Mouse (Mus musculus): ENCODE data around the gene Cops3. TPM values are rescaled to one million over a fixed set of nuclear protein-coding genes. Genes with fewer than 3 reads are reported as not detected.
A peak's percentile ranks its signal among the peaks of the same experiment; 100 is the strongest.

Cops3 gene
- polyA plus RNA-seq, 1 experiment from 2014 or later: 149 TPM

GRCm38 (mm10) chr11:59809670-59810474 lies 29.8 kb downstream of the Cops3 start, which contains the start of gene Flcn:
Gene Flcn (minus strand): TSS chr11:59810016.
- Histone ChIP-seq H3K4me1 (peaks cover 35% of the 10 kb centered on the region), H3K36me3 (peaks cover 33% of the 10 kb centered on the region), H3K9me3 (replicated peaks) (no peaks in the 10 kb centered on the region), H3K9ac (peak within 1 kb of the TSS; percentile 86), H3K27me3 (replicated peaks) (no peaks in the 10 kb centered on the region), H3K27ac (peak within 1 kb of the TSS; percentile 94), H3K4me3 (peak within 1 kb of the TSS; percentile 87), H3K4me2 (peak within 1 kb of the TSS; percentile 95)
- WGBS (ENCODE audit: insufficient replicate concordance): under 1% methylated on average over 52 of the region's 52 CpGs
- ATAC-seq: peak; percentile 91

- Histone ChIP-seq H3K4me3 (peak overlapping the region; percentile 87), H3K36me3 (peaks cover 40% of the 10 kb centered on the region)
- ATAC-seq: peak; percentile 57
Measured at GRCm38 (mm10) chr11:59809071-59809669, 30.5 kb downstream of the Cops3 start.

GRCm38 (mm10) chr11:59808170-59808960 lies 31.3 kb downstream of the Cops3 start:
- peak overlapping the region; percentile 94 for H3K27ac ChIP-seq
- peak overlapping the region; percentile 95 for H3K4me2 ChIP-seq
- 64% methylated on average over 14 of the region's 14 CpGs for WGBS (ENCODE audit: insufficient replicate concordance)
- ATAC-seq: no peak
- H3K9me3 ChIP-seq (replicated peaks): no peaks in the 10 kb centered on the region
- peak overlapping the region; percentile 87 for H3K4me3 ChIP-seq
- no peaks in the 10 kb centered on the region for H3K27me3 ChIP-seq (replicated peaks)
- H3K9ac ChIP-seq: peak overlapping the region; percentile 86
- peaks cover 48% of the 10 kb centered on the region for H3K36me3 ChIP-seq
- peaks cover 35% of the 10 kb centered on the region for H3K4me1 ChIP-seq

More at GRCm38 (mm10) chr11:59809071-59809669, 30.5 kb downstream of the Cops3 start:
- H3K9ac ChIP-seq: peak overlapping the region; percentile 86
- H3K27me3 ChIP-seq (replicated peaks): no peaks in the 10 kb centered on the region
- H3K9me3 ChIP-seq (replicated peaks): no peaks in the 10 kb centered on the region
- H3K4me1 ChIP-seq: peaks cover 35% of the 10 kb centered on the region
- H3K4me2 ChIP-seq: peak overlapping the region; percentile 95
- under 1% methylated on average over 15 of the region's 15 CpGs for WGBS (ENCODE audit: insufficient replicate concordance)
- H3K27ac ChIP-seq: peak overlapping the region; percentile 94

- H3K27me3 ChIP-seq (replicated peaks): no peaks in the 10 kb centered on the region
- peaks cover 75% of the 10 kb centered on the region for H3K36me3 ChIP-seq
- H3K4me3 ChIP-seq: no peak overlapping the region
- H3K27ac ChIP-seq: no peak overlapping the region
- H3K9me3 ChIP-seq (replicated peaks): no peaks in the 10 kb centered on the region
- WGBS (ENCODE audit: insufficient replicate concordance): 96% methylated on average over 2 of the region's 2 CpGs
- no peak for ATAC-seq
- H3K4me2 ChIP-seq: no peak overlapping the region
- no peak overlapping the region for H3K9ac ChIP-seq
- H3K4me1 ChIP-seq: peaks cover 25% of the 10 kb centered on the region
Measured at GRCm38 (mm10) chr11:59805656-59806055, 34.0 kb downstream of the Cops3 start.

GRCm38 (mm10) chr11:59805256-59805655 lies 34.4 kb downstream of the Cops3 start:
- 85% methylated on average over 1 of the region's 1 CpGs for WGBS (ENCODE audit: insufficient replicate concordance)
- Histone ChIP-seq H3K36me3 (peaks cover 79% of the 10 kb centered on the region), H3K9ac (no peak overlapping the region), H3K4me3 (no peak overlapping the region), H3K27me3 (replicated peaks) (no peaks in the 10 kb centered on the region), H3K9me3 (replicated peaks) (no peaks in the 10 kb centered on the region), H3K27ac (no peak overlapping the region), H3K4me1 (peaks cover 22% of the 10 kb centered on the region), H3K4me2 (no peak overlapping the region)
- no peak for ATAC-seq

- WGBS (ENCODE audit: insufficient replicate concordance): 86% methylated on average over 22 of the region's 22 CpGs
- H3K27me3 ChIP-seq (replicated peaks): no peaks in the 10 kb centered on the region
- no peak overlapping the region for H3K27ac ChIP-seq
- no peaks in the 10 kb centered on the region for H3K9me3 ChIP-seq (replicated peaks)
- H3K4me2 ChIP-seq: no peak overlapping the region
- H3K4me1 ChIP-seq: peaks cover 22% of the 10 kb centered on the region
- peaks cover 86% of the 10 kb centered on the region for H3K36me3 ChIP-seq
- no peak overlapping the region for H3K4me3 ChIP-seq
- no peak for ATAC-seq
- no peak overlapping the region for H3K9ac ChIP-seq
Measured at GRCm38 (mm10) chr11:59804409-59805110, 35.1 kb downstream of the Cops3 start.

GRCm38 (mm10) chr11:59803516-59803915 lies 36.1 kb downstream of the Cops3 start:
- Histone ChIP-seq H3K4me1 (peaks cover 13% of the 10 kb centered on the region), H3K9ac (no peak overlapping the region), H3K27me3 (replicated peaks) (no peaks in the 10 kb centered on the region), H3K36me3 (peaks cover 97% of the 10 kb centered on the region), H3K9me3 (replicated peaks) (no peaks in the 10 kb centered on the region), H3K4me2 (no peak overlapping the region), H3K27ac (no peak overlapping the region), H3K4me3 (no peak overlapping the region)
- no peak for ATAC-seq
- 82% methylated on average over 14 of the region's 14 CpGs for WGBS (ENCODE audit: insufficient replicate concordance)

- Histone ChIP-seq H3K9ac (no peak overlapping the region), H3K9me3 (replicated peaks) (no peaks in the 10 kb centered on the region), H3K4me3 (no peak overlapping the region), H3K4me1 (no peaks in the 10 kb centered on the region), H3K4me2 (no peak overlapping the region), H3K36me3 (peaks cover 100% of the 10 kb centered on the region), H3K27me3 (replicated peaks) (no peaks in the 10 kb centered on the region), H3K27ac (no peak overlapping the region)
- ATAC-seq: no peak
- WGBS (ENCODE audit: insufficient replicate concordance): 88% methylated on average over 8 of the region's 8 CpGs
Measured at GRCm38 (mm10) chr11:59801881-59802280, 37.8 kb downstream of the Cops3 start.

GRCm38 (mm10) chr11:59800412-59800811 lies 39.2 kb downstream of the Cops3 start:
- Histone ChIP-seq H3K9ac (no peak overlapping the region), H3K36me3 (peaks cover 99% of the 10 kb centered on the region), H3K9me3 (replicated peaks) (no peaks in the 10 kb centered on the region), H3K4me1 (no peaks in the 10 kb centered on the region), H3K4me2 (no peak overlapping the region), H3K27ac (no peak overlapping the region), H3K27me3 (replicated peaks) (no peaks in the 10 kb centered on the region), H3K4me3 (no peak overlapping the region)
- no peak for ATAC-seq
- 90% methylated on average over 10 of the region's 10 CpGs for WGBS (ENCODE audit: insufficient replicate concordance)

GRCm38 (mm10) chr11:59793390-59793789 lies 46.2 kb downstream of the Cops3 start:
- no peak for ATAC-seq
- Histone ChIP-seq H3K4me2 (no peak overlapping the region), H3K36me3 (peaks cover 73% of the 10 kb centered on the region), H3K27ac (no peak overlapping the region), H3K4me1 (no peaks in the 10 kb centered on the region), H3K27me3 (replicated peaks) (0 out of 2 replicates have a peak, but pooled peaks cover 3% of the 10 kb centered on the region), H3K4me3 (no peak overlapping the region), H3K9ac (no peak overlapping the region), H3K9me3 (replicated peaks) (no peaks in the 10 kb centered on the region)
- WGBS (ENCODE audit: insufficient replicate concordance): 88% methylated on average over 6 of the region's 6 CpGs

- ATAC-seq: no peak
- H3K4me2 ChIP-seq: no peak overlapping the region
- H3K27ac ChIP-seq: no peak overlapping the region
- WGBS (ENCODE audit: insufficient replicate concordance): 80% methylated on average over 1 of the region's 1 CpGs
- H3K9ac ChIP-seq: no peak overlapping the region
- peaks cover 33% of the 10 kb centered on the region for H3K36me3 ChIP-seq
- H3K27me3 ChIP-seq (replicated peaks): peaks cover 22% of the 10 kb centered on the region
- no peaks in the 10 kb centered on the region for H3K9me3 ChIP-seq (replicated peaks)
- H3K4me3 ChIP-seq: no peak overlapping the region
- peaks cover 17% of the 10 kb centered on the region for H3K4me1 ChIP-seq
Measured at GRCm38 (mm10) chr11:59789311-59789710, 50.3 kb downstream of the Cops3 start.
